Mouse (Mus musculus) thymus, adult 18-20 months (tissue): Measurements from ENCODE around the gene Knstrn.

Experiments used
- DNase-seq, 2 experiments: peaks; one replicate each; pipeline ENCODE4 v3.0.0; 2022; ENCODE audit warnings: mixed read lengths in 2 of 2

Gene Knstrn

DNA sequence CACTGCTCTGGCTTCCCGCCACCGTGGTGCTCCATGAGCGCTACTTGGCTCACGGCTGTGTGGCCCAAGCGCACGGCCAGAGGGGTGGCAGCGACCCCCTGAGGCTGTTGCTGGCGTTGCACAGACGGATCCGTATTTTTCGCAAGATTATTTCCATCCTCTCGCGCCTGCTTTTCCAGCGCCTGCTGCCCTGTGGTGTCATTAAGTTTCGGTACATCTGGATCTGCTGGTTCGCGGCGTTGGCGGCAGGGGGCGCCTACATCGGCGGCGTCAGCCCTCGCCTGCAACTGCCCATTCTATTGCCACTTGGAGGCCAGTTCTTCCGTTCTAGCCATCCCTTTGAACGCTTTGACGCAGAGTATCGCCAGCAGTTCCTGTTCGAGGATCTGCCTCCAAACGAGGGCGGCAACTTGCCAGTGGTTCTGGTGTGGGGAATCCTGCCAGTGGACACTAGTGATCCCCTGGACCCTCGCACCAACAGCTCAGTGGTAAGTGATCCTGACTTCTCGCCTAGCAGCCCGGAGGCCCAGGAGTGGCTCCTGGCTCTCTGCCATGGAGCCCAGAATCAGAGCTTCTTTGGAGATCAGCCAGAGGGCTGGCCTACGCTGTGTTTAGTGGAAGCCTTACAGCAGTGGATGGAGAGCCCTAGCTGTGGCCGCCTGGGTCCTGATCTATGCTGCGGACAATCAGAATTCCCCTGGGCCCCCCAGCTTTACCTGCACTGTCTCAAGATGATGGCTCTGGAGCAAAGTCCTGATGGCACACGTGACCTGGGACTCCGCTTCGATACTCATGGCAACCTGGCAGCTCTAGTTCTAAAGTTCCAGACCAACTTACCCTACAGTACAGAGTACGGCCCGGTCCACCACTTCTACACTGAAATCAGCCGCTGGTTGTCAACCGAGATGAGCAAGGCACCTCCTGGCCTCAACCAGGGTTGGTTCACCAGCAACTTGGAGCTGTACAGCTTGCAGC is 23.0 kb upstream of the Knstrn start:
- DNase-seq = no peak

DNA sequence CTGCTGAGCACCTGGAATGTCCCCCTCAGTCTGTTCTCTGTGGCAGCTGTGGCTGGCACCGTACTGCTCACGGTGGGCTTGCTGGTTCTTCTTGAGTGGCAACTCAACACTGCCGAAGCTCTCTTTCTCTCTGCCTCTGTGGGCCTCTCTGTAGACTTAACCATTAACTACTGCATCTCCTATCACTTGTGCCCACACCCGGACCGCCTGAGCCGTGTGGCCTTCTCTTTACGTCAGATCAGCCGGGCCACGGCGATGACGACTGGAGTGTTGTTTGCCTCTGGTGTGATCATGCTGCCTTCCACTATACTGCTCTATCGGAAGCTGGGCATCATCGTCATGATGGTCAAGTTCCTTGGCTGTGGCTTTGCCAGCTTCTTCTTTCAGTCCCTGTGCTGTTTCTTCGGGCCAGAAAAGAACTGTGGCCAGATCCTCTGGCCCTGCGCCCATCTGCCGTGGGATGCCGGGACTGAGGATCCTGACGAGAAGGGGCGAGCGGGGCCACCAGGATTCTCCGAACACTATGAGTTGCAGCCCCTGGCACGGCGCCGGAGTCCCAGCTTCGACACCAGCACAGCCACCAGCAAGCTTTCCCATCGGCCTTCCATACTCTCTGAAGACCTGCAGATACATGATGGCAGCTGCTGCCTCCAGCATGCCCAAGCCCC is 22.1 kb upstream of the Knstrn start:
- DNase-seq = no peak

DNA sequence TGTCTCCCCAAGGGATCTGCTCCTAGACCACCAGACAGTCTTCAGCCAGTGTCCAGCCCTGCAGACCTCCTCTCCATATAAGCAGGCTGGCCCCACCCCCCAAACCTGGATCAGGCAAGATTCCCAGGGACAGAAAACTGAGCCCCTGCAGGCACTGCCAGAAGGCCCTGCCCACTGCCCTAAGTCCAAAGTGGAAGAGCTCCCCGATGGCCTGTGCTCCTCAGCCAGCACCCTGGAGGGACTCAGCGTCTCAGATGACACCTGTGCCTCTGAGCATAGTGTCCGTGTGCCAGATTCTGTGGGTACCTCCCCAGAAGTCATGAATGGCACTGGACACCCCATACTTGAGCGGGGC is 21.6 kb upstream of the Knstrn start:
- DNase-seq = no peak

DNA sequence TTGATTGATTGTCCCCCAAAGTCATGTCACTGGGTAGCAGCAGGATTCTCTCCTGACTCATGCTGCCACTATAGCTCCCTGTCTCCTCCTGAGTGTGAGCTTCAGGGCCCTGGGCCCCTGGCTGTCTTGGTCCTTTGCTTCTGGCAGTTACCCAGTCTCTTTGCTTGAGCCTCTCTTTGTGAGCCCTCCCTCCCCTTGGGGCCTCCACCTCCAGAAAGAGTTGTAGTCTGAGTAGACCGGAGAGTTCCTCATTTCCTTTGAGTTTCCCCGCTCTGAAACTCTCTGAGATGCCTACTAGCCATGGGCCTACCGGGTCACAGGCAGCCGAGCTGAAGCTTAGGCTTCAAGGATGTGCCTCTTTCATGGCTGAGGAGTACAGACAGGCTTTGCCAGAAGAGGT is 20.2 kb upstream of the Knstrn start:
- no peak for DNase-seq

DNA sequence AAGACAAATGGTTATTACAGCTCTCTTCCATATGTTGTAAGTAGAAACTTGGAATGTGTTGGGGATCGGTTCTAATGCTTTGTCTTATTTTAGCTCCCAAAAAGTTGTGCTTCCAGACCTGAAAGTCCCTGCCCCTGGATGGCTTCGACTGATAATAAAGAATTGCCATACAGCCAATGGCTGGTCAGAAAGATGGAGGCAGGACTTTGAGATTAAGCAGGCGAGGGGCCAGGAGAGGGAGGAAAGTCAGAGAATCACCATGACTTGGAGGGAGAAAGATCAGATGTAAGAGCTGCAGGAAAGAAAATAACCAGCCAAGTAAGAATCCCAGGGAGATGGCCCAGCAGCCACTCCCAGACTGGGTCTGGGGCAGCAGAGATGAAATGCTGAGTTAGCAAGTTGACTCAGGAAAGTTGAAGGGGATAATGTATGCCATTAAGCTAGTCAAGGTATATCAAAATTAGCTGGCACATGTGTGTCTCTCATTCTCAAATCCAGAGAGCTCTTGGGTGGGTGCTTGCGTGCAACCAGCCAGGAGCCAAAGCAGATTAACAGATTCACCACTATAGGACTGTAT is 11.2 kb upstream of the Knstrn start:
- DNase-seq = no peak

DNA sequence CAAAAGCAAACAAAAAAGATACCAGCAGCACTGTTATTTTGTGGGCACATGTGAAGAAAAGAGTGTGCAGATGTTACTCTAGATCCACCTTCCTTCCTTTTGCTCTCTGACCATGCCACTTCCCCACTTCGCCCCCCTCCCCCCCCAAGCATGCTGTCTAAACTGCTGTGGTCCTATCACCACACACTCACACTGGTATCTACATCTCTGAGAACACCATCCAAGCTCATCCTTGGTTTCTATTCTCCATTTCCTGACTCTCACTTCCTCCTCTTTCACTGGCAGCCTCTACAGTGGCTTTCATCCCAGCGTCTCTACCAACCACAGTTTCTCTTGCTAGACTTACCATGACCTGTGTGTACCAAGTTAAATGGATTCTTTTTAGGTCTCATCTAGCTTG is 9.3 kb upstream of the Knstrn start:
- DNase-seq = no peak

DNA sequence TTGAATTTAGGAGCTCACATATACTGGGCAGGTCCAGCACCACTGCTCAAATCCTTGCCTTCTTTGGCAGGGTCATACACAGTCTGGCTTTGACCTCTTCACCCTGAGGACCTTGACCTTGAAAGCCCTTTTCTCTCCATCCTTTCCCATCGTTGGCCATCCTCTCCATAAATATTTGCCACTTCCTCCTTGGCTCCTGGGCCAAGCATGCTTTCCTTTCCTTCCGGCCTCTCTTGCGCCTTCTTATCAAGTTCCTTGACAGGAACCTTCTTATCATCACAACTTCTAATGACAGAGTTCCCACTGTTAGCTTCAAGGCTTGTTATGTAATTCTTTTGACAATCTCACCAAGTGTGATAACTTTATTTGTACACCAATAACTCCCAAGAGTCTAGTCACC is 8.7 kb upstream of the Knstrn start:
- DNase-seq = no peak

DNA sequence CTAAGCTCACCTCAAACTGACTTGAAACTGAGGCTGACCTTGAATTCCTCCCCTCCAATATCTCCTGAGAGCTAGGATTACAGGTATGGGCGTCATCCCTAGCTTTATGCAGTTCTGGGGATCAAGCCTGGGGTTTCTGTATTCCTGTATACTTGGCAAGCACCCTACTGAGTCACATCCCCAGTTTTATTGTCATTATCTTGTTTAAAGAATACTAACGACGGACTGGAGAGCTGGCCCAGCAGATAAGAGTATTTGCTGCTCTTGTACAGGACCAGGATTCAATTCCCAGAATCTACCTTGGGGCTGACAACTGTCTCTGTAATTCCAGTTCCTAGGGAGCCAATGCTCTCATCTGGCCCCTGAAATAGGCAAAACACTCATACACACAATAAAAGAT is 8.0 kb upstream of the Knstrn start:
- no peak for DNase-seq

DNA sequence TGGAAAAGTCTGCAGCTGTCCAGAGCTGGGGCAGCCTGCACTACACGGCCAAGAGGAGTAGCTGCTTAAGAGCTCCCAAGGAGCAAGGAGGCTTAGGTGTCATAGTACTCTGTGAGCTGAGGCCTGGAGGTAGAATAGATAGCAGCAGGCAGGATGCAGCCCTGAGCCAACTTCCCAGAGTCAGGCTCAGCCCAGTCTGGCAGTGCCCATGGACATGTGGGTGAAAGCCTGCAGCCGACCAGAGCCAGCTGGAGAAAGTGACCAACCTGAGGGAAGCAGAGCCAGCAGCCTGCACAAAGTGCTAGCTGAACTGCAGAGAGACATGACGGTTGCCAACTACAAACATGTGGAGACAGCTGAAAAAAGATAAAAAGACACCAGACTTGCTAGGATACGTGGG is 6.9 kb upstream of the Knstrn start:
- DNase-seq = no peak

DNA sequence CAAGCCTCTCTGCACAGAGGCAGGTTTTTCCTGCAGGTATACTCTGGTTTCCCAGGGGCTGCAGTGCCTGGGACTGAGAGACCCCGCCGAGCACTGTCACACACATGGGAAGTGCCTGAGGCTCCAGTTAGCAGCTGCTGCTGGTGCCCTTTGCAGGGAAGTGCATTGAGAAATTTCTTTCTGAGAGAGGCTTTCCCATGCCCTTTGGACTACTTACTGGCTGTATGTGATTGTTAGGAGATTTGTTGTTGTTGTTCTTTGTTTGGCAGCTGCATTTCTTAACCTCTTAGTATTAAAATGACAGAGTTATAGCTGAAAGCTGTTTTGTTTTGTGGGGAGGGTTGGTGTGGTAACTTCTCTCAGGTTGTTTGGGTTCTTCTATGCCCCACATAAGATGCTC is 2.9 kb upstream of the Knstrn start:
- no peak for DNase-seq

DNA sequence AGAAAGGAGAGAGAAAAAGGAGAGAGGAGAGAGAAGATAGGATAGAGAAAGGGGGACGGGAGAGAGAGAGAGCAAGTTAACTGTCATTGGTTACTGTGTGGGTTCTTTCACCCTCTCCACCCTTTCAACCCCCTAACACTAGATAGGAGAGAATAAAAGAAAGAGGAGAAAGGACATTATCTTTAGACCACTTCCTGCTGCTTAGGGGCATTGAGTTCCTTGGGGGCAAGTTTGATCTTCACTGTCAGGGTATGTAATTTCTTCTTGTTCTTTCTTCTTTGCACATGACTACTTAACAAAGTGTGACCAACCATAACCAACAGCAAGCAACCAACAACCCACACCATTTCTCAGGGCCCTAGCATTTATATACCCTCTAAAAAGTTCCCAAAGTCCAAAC is 1.1 kb upstream of the Knstrn start:
- DNase-seq = no peak

DNA sequence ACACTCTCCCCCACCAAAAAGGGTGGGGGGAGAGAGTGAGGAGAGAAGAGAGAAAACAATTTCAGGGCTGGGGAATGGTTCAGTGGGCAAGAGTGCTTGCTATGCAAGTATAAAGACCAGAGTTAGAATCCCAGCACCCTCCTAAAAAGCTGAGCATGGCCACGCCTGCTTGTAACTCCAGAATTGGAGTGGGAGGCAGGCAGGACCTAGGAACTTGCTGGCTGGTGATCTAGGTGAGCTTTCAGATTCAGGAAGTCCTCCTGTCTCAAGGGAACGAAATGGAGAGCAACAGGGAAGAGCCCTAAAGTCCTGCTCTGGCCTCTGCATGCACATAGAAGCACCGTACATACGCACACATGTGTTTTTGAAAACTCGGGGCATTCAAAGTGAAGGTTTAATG is 9.0 kb downstream of the Knstrn start:
- DNase-seq = no peak

DNA sequence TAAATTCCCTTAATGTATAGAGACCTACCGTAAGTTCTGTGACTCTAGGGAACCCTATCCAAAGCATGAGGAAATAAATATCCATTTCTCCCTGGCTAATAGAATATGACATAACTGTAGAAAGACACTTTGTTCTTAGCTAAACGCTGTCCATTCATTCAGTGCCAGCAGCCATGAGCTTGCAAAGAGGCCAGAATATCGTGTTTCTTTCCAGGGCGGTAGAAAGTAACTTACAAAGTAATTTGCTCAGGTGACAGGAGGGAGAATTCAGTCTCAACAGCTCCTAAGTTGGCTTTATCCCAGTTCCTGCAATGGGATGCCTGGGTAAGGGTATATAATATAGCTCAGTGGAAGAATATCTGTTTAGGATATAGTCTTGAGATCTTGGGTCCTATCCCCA is 10.6 kb downstream of the Knstrn start:
- no peak for DNase-seq

DNA sequence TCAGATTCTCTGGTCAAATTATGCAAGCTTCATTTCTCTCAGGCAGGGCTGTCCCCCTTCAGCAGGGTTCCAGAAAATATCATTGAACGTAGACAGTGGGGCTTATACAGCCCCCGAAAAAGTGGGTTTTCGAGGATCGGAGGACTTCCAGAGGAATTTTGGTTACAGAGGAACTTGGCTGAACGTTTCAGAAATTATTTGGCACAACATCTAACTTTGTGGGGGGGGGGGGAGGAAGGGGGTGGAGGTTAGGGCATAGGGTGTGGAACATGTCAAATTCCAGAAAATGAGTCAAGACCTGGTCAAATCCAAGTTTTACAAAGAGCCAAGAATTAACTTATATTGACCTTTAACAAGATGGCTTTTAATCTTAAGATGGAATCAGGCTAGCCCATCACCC is 15.3 kb downstream of the Knstrn start:
- DNase-seq = no peak

DNA sequence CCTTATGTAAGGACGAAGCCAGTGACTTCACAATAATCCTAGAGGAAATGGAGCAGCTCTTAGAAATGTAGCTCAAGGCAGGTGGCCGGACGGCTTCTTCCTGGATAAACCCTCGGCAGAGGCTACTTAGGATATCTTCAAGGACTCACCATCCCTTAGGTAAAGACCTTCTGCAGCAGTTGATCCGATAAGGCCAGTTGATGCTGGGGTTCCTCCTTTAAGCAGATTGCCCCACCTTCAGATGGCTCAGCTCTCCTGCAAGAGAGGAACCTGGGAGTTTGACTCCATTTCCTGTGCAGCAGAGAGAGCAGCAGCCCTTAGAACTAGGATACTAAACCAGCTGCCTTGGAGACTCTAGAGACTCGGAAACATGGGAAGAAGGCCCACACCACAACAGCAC is 20.3 kb downstream of the Knstrn start:
- no peak for DNase-seq

DNA sequence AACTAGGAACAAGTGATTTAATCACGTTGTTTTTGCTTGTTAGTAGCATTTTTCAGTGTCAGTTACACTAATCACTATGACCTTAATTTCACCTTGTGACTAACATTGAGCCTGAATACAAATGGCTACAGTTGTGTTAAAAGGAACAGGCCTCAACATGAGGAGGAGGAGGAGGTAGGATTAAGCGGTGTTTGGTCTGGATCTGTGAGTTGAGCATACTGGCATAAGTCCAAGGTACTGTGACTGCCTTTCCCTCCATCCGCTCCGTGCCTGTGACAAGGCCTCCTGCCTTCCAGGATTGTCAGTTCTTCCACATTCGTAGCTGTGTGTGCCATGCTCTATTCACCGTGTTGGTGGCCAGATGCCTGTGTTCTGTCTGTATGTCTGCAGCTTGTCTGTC is 21.3 kb downstream of the Knstrn start:
- no peak for DNase-seq

DNA sequence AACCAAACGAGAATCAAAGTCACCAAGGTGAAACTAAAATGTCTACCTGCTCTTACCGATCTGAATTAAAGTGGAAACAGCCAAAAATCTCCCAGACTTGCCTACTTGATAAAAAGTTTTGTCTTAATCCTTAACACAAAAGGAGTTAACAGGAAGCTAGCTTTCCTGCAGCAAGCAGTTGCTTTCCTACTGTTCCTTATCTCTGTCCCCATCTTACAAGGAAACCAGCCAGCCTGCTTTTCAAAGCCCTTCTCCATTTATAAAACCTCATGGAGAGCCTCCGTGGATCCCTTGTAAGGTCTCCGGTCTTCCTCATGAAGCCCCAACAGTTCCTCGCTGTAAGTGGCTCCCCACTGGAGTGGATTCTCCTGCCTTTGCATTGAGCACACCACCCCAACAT is 24.5 kb downstream of the Knstrn start:
- DNase-seq = no peak

DNA sequence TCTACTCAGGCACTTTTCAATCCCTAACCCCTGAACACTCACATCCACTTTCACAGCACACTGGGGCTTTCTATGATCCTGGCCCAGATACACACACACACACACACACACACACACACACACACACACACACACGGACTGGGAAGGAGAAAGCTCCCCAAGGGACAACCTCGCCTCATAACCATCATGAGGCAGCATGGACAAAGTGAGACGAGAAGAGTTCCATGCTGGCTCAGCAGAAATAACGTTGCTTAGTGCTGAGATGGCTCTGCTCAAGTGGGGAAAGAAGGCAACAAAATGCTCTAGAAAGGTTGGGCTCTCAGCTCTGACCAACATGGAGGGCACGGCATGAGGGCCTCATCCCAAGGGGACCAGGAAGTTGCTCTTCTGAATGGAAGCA is 27.4 kb downstream of the Knstrn start:
- no peak for DNase-seq

DNA sequence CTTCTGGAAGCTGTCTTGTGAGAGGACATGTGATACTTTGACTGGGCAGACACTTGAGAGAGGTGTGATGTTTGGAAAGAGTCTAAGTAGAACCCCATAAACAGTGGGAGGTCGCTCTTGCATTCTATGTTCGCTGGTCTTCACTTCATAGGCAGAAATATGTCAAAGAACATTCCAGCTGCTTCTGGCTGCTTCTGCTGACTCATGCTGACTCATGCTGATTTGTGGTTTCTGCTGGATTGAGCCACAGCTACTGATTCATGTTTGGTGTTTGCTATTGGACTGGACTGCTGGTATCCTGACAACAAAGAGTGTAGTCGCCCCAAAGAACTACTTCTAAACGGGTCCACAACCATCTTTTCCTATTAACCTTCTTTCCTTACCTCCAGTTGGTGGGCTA is 28.0 kb downstream of the Knstrn start:
- no peak for DNase-seq

DNA sequence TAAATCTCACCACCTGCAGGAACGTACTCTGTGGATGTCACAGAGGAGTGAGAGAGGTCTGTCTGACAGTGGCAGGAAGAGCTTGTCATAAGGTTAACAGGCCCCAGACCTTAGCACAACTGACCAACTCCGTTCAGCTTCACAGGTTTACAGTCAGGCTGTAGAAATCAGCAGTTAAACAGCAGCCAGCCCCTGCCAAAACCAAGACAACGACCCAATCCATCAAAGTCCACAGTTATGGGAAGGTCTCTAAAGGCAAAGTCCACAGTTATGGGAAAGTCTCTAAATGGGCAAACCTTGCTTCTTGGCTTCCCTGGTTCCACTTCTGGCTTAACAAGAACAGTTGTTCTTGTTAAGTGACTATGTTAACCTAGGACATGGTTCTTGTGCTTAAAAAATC is 30.6 kb downstream of the Knstrn start:
- no peak for DNase-seq

DNA sequence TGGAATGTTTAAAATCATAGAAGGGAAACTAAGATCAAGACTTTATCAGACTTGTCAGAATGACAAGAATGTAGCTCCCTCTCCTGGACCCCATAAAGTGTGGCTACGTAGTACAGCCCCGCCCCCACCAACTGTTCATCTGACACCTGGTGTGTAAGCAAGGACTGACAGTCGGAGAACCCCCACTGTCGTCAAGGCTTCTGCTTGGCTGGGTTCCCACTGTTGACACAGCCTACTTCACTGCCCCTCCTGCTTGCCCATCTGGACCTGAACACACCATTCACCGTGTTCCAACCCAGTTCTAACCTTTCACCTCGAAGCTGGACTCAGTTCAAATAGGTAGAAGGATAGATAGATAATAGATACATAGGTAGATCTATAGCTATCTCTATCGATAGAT is 32.4 kb downstream of the Knstrn start:
- DNase-seq = peak; percentile 67 to 79

DNA sequence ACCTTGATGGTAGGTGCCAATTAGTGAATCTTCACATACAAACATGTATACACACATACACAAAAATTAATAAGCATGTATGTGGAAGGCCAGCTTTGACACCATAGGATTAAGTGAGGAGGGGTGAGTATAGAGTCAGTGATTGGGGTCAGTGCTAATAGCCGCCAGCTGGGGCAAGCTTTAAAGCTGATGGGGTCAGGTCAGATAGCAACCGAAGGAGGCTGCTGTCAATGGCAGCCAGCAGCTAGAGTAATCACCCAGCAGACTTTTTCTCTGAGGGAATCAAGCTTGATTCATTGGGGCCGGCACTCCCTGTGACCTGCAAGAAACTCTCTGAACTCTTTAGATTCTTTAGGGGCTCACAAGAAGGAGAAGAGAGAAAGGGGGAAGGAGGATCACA is 38.0 kb downstream of the Knstrn start:
- DNase-seq = no peak

DNA sequence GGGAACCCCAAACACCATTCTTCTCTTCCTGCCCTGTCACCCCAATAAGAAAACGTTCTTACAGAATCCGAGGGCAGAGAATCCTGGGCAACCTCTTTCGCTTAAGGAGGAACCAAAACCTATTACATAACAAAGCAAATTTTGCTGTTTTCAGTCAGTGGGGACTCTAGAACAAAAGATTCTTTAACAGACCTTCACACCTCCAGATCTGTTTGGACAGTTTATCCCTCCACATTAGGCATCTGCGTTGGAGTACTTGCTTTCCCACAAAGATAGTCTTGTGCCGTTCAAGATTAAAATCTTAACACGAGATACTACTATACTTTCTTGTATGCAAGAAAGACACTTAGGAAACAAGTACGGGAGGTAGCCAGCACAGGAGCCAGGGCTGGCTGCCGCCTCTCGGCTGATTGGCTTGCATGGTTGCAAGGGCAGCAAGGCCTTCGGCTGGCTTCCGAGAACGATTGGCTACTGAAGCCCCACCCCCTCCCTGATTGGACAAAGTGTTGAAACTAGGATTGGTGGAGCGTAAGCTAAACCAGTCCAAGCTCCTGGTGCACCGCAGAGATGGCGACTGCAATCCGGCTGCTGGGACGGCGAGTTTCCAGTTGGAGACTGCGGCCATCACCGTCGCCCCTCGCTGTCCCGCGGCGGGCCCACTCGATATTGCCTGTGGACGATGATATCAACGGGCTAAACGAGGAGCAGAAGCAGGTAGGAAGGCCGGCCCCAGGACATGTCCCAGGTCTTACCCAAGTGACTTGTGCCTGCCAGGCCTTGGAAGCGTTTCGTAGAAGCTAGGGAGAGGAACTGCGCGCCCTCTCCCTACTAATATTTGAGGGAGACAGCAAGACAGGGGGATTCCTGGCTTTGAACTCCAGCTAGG is 47.9 kb downstream of the Knstrn start, which contains the start of gene Ivd:
Gene Ivd (plus strand): TSS at position 501 of the 886 bp plus-strand sequence.
- DNase-seq = peak; percentile 86 to 88
